Mouse (Mus musculus) heart, postnatal 0 days (tissue): ENCODE measurements around the gene Senp7. TPM values are rescaled to one million over a fixed set of nuclear protein-coding genes. Genes with fewer than 3 reads are reported as not detected.

Experiments
- ATAC-seq: fragments of 200-750 bp; cut with Nextera tagmentation; 2 replicates; pipeline ENCODE4 v1.8.0; 2017; ENCODE audit warnings: low read depth, moderate number of reproducible peaks, moderate library complexity; ENCODE audit not compliant: insufficient read depth
- DNase-seq: peaks from one replicate; pipeline ENCODE4 v3.0.0-alpha.2; 2016; ENCODE audit warnings: low spot score
- H3K27ac ChIP-seq: fragments of 300-500 bp; sonication (generic); 2 replicates; pipeline ENCODE4 v1.5.1; 2014; ENCODE audit warnings: low read depth, mild to moderate bottlenecking
- H3K27me3 ChIP-seq: fragments of 300-500 bp; sonication (generic); 2 replicates; pipeline ENCODE4 v1.6.1; 2014; ENCODE audit warnings: low read length, mixed read lengths; ENCODE audit not compliant: control insufficient read depth, insufficient read depth
- H3K36me3 ChIP-seq: fragments of 300-500 bp; sonication (generic); replicated peaks from 2 replicates; pipeline ENCODE4 v1.6.1; 2014; ENCODE audit warnings: low read length, mixed read lengths; ENCODE audit not compliant: control insufficient read depth, insufficient read depth
- H3K4me1 ChIP-seq: fragments of 300-500 bp; sonication (generic); 2 replicates; pipeline ENCODE4 v1.6.1; 2014; ENCODE audit warnings: antibody characterized with exemption; ENCODE audit not compliant: control insufficient read depth, insufficient read depth
- H3K4me2 ChIP-seq: fragments of 300-500 bp; sonication (generic); 2 replicates; pipeline ENCODE4 v1.6.1; 2014; ENCODE audit warnings: low read depth, mild to moderate bottlenecking, low read length, moderate library complexity
- H3K4me3 ChIP-seq: fragments of 300-500 bp; sonication (generic); 2 replicates; pipeline ENCODE4 v1.5.1; 2014; ENCODE audit warnings: low read depth, low read length
- H3K9ac ChIP-seq: fragments of 300-500 bp; sonication (generic); replicated peaks from 2 replicates; pipeline ENCODE4 v1.6.1; 2014; ENCODE audit warnings: low read depth, low read length, mixed read lengths
- H3K9me3 ChIP-seq: fragments of 300-500 bp; sonication (generic); replicated peaks from 2 replicates; pipeline ENCODE4 v1.6.1; 2016; ENCODE audit warnings: low read length; ENCODE audit not compliant: control insufficient read depth
- CTCF ChIP-seq: IDR thresholded peaks from 2 replicates; pipeline ENCODE4 v1.5.1; 2016; ENCODE audit warnings: antibody characterized with exemption, control low read depth, low read depth
- EP300 ChIP-seq: IDR thresholded peaks from 2 replicates; pipeline ENCODE4 v1.6.1; 2016; ENCODE audit warnings: antibody characterized with exemption, low read depth
- WGBS: fragments of 180-500 bp; shearing (Covaris S2); extraction: QIAGEN DNeasy Blood & Tissue Kit; methylation state at CpG from one replicate; pipeline ENCODE4 v1.1.7; 2014; 5-methylcytosine and 5-hydroxymethylcytosine counted together
- polyA plus RNA-seq: library from polyadenylated mRNA; unstranded; fragments of >200 nt; fragmentation: Nextera tagmentation; extraction: Ambion mirVana; gene quantifications from 2 replicates; pipeline ENCODE4 v1.2.1, GENCODE M21; 2015
- total RNA-seq: library from RNA; depleted of rRNA; stranded (reverse); fragments of >200 nt; gene quantifications from 2 replicates; pipeline ENCODE4 v1.2.3, GENCODE M21; 2014; ENCODE audit warnings: low replicate concordance

The Senp7 gene
- total and polyA plus RNA-seq, 2 experiments from 2014 or later, result 9.5 to 14.0 TPM

DNA sequence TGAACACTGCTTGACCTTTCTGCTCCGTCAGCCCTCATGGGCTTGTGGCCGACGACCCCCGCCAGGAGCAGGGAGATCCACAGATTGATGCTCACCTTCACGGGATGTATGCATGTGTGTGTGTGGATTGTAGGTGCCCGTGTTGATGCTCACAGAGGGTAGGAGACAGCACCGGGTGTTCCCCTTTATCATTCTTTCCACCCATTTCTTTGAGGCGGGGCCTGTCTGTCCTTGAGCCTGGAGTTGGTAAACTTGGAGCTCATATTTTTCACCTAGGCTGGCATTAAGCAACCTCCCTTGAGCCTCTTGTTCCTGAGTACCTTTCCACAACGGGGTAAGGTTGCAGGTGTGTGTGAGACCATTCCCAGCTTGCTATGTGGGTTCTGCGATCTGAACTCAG is 10.0 kb downstream of the Senp7 start:
- ATAC-seq (no peak), DNase-seq (no peak)
- TF ChIP-seq CTCF, result no peak
- no peak for TF ChIP-seq EP300
- 71% methylated on average over 10 of the region's 10 CpGs for WGBS
- H3K27ac ChIP-seq, result no peak overlapping the region
- no peaks in the 10 kb centered on the region for H3K9me3 ChIP-seq
- no peak overlapping the region for H3K4me3 ChIP-seq
- no peak overlapping the region for H3K4me2 ChIP-seq
- no peaks in the 10 kb centered on the region for H3K36me3 ChIP-seq
- no peak overlapping the region for H3K9ac ChIP-seq
- H3K4me1 ChIP-seq, result no peaks in the 10 kb centered on the region
- no peaks in the 10 kb centered on the region for H3K27me3 ChIP-seq

DNA sequence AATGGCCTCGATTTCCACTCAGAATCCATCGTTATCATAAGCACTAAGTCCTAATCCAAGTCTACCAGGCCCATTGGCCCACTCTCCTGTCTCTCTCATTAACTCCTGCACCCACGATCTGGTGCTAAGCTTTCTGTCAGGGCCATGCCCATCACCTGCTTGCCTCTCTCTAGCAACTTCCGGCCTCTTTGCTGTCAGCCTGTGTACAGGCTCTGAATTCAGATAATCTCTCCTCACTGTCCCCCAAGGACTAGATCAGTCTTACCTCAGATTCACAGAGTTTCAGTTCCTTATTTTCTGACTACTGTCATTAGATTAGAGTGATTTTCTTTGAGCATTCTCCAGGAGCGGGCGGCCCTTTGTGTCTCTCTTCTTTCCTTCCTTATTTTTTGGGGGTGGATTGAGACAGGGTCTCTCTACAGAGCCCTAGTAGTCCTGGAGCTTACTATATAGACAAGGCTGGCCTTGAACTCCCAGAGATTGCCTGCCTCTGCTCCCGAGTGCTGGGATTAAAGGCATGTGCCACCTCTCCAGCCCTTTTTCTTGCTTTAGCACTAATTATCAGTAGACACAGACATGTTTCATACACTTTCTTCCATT is 14.0 kb downstream of the Senp7 start:
- 67% methylated on average over 7 of the region's 7 CpGs for WGBS
- no peaks in the 10 kb centered on the region for H3K27me3 ChIP-seq
- no peak for TF ChIP-seq EP300
- TF ChIP-seq CTCF, result no peak
- no peak overlapping the region for H3K27ac ChIP-seq
- DNase-seq (no peak), ATAC-seq (no peak)
- H3K36me3 ChIP-seq, result no peaks in the 10 kb centered on the region
- H3K9me3 ChIP-seq, result no peaks in the 10 kb centered on the region
- H3K4me1 ChIP-seq, result no peaks in the 10 kb centered on the region
- H3K4me2 ChIP-seq, result no peak overlapping the region
- no peak overlapping the region for H3K4me3 ChIP-seq
- no peak overlapping the region for H3K9ac ChIP-seq

DNA sequence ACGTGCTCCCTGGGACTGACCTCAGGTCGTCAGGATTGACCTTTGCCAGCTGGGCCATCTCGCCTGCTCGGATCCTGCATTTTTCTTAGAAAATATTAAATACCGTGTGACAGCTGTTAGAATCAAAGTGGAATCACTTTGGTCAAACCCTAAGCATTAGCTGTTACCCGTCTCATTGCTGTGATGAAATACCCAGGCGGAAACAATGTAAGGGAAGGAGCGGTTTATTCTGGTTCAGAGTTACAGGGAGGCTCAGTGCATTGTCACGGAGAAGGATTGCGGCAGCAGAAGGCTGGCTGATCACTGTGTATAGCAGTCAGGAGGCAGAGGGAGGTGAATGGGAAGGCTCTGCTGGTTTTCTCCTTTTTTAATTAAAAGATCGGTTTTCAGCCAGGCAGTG is 14.8 kb downstream of the Senp7 start:
- H3K4me1 ChIP-seq, result no peaks in the 10 kb centered on the region
- ATAC-seq (no peak), DNase-seq (no peak)
- H3K36me3 ChIP-seq, result no peaks in the 10 kb centered on the region
- TF ChIP-seq EP300 (no peak), CTCF (no peak)
- no peaks in the 10 kb centered on the region for H3K27me3 ChIP-seq
- H3K4me2 ChIP-seq, result no peak overlapping the region
- H3K4me3 ChIP-seq, result no peak overlapping the region
- WGBS, result 72% methylated on average over 11 of the region's 11 CpGs
- H3K9me3 ChIP-seq, result no peaks in the 10 kb centered on the region
- no peak overlapping the region for H3K9ac ChIP-seq
- H3K27ac ChIP-seq, result no peak overlapping the region

DNA sequence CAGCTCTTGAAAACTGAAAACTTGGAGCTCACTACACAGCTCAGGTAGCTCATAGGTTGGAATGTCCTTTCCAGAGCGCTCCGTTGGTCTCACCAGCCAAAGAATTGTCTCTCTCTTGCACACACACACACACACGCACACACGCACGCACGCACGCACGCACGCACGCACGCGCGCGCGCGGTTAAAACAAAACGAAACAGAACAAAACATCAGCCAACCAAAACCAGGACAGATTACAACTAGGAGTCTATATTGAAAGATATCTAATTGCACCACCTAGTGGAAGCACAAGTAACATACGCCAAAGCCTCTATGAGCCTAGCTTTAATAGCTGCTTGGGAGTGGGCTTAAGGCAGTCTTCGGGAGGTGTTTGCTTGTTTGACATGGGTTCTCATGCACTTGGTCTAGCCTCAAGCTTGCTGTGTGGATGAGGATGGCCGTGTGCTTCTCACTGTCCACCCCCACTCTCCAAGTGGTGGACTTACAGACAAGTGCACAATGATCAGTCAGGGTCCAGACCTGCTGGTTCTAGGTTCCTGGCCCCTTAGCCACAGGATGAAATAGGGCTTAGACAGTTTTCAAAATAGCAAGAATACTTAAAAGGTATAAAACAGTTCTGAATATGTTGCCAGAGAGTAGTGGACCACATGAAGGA is 16.3 kb downstream of the Senp7 start:
- no peaks in the 10 kb centered on the region for H3K9me3 ChIP-seq
- no peaks in the 10 kb centered on the region for H3K36me3 ChIP-seq
- H3K4me2 ChIP-seq, result peak overlapping the region; percentile 62
- peak overlapping the region; percentile 48; the same call in 1 of the 2 replicates for H3K9ac ChIP-seq
- H3K4me1 ChIP-seq, result no peaks in the 10 kb centered on the region
- ATAC-seq (peak; percentile 87), DNase-seq (peak; percentile 86)
- H3K27ac ChIP-seq, result peak overlapping the region; percentile 46; the same call in 1 of the 2 replicates
- TF ChIP-seq CTCF, result peak; percentile 78
- no peak for TF ChIP-seq EP300
- WGBS, result 4% methylated on average over 20 of the region's 20 CpGs
- peak overlapping the region; percentile 58 for H3K4me3 ChIP-seq
- H3K27me3 ChIP-seq, result no peaks in the 10 kb centered on the region

DNA sequence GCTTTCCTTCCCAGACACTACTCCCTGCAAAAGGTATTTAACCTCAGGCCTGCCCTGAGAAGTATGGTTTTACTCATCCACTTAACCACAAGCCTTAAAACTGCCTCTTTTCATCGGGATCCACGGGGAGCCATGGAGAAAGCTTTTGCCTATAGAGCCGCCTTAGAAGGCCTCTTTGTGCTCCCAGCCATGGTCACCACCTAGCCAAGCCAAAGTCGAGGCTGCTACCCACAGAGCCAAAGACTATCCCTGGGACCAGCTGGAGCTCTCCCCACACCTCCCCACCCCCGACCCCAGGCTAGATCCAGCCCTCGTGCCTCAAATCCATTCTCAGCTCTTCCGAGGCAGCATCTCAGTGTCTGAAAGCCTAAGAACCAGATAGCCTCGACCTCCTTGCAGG is 18.0 kb downstream of the Senp7 start:
- ATAC-seq (no peak), DNase-seq (no peak)
- no peaks in the 10 kb centered on the region for H3K4me1 ChIP-seq
- H3K27ac ChIP-seq, result no peak overlapping the region
- no peak overlapping the region for H3K9ac ChIP-seq
- H3K4me2 ChIP-seq, result no peak overlapping the region
- no peaks in the 10 kb centered on the region for H3K27me3 ChIP-seq
- H3K36me3 ChIP-seq, result no peaks in the 10 kb centered on the region
- TF ChIP-seq CTCF (no peak), EP300 (no peak)
- H3K4me3 ChIP-seq, result no peak overlapping the region
- H3K9me3 ChIP-seq, result no peaks in the 10 kb centered on the region
- WGBS, result 54% methylated on average over 8 of the region's 8 CpGs

DNA sequence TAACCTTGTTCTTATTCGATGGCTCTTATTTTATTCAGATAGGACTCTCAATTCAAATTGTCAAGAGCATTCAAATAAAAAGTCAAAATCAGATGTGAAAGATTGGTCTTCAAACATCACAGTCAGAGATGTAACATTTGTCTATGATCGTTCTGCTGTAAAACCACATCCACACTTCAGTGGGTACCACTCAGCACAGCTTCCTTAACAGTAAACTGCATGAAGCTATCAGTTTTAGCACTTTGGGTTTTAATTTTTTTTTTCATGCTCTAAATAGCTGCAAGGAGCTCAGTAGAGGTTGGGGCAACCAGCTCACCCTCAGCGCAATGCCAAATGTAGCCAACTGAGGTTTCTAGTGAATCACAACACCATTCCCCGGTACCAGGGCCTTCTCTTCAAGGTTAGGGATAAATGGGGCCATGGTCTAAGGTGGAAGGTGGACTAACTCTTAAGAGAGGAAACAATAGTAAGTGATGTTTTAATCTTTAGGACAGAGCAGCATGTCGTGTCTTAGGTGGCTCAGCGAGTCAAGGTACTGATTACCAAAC is 20.5 kb downstream of the Senp7 start:
- Histone ChIP-seq H3K4me3 (no peak overlapping the region), H3K9ac (no peak overlapping the region), H3K4me1 (no peaks in the 10 kb centered on the region), H3K9me3 (no peaks in the 10 kb centered on the region), H3K27me3 (no peaks in the 10 kb centered on the region), H3K36me3 (no peaks in the 10 kb centered on the region), H3K27ac (no peak overlapping the region), H3K4me2 (no peak overlapping the region)
- WGBS, result 85% methylated on average over 6 of the region's 6 CpGs
- no peak for TF ChIP-seq EP300
- TF ChIP-seq CTCF, result no peak
- no peak for ATAC-seq
- DNase-seq, result no peak
